Mouse (Mus musculus): ENCODE data around the gene Wdr89.
"Not testable (repeated sequence)": the region's sequence is repeated elsewhere in the genome, so short reads cannot be mapped to it uniquely, and the experiment has no call there.

- TF ChIP-seq CTCF (conservative IDR thresholded peaks at IDR 0.05; ENCODE audit: low read length); POU5F1 (IDR thresholded peaks at IDR 0.05; ENCODE audit: borderline replicate concordance, low read length); NANOG (IDR thresholded peaks at IDR 0.05; ENCODE audit: borderline replicate concordance, low read length): not testable (repeated sequence)
These were observed 26.5 kb upstream of the Wdr89 start for GRCm38 (mm10) chr12:75695845-75696244.

Measured in E14TG2a.4 (cell line).